Mouse (Mus musculus): Measurements from ENCODE around the gene Gm20865.
"Not testable (repeated sequence)": the region's sequence is repeated elsewhere in the genome, so short reads cannot be mapped to it uniquely, and the experiment has no call there.

Gm20865 gene

DNA sequence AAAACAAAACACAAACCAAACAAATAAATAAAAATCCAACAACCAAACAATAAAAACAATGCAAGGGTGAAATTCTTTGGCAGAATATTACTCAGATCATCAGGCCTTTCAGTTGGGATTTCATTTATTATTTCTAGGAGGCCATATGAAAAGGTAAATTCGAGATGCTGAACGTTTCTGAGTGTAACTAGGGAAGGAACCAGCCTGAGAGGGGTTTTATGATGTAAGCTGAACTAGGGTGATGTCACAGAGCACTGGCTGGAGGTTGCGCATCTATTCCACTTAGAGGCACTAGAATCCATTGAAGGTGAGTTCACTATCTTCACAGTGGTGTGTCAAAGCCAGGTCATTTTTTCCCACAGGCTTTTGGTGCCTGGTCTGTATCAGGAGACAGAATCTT lies at the start of gene Gm20865:
Gene Gm20865 (plus strand): TSS at position 301 of the 400 bp plus-strand sequence.
- H3K36me3 ChIP-seq (ENCODE audit: control insufficient read depth, insufficient read depth, low read length, poor library complexity, severe bottlenecking); H3K27me3 ChIP-seq (ENCODE audit: control insufficient read depth, insufficient read depth, low read length, poor library complexity, severe bottlenecking); DNase-seq (ENCODE audit: low read depth, low spot score): not testable (repeated sequence)
